Mouse (Mus musculus) limb, embryonic 10.5 days (tissue): Measurements from ENCODE around the gene Bglap2. TPM values are rescaled to one million over a fixed set of nuclear protein-coding genes. Genes with fewer than 3 reads are reported as not detected.
"Not testable (repeated sequence)": the region's sequence is repeated elsewhere in the genome, so short reads cannot be mapped to it uniquely, and the experiment has no call there.

Source experiments
- DNase-seq: peaks from one replicate; pipeline ENCODE4 v3.0.0-alpha.2; 2017; ENCODE audit warnings: low spot score
- H3K27ac ChIP-seq: fragments of 300-500 bp; sonication (generic); 2 replicates; pipeline ENCODE4 v1.5.1; 2016; ENCODE audit warnings: mild to moderate bottlenecking
- H3K27me3 ChIP-seq: fragments of 300-500 bp; sonication (generic); 2 replicates; pipeline ENCODE4 v1.6.1; 2016; ENCODE audit warnings: low read depth, mild to moderate bottlenecking; ENCODE audit not compliant: poor library complexity, severe bottlenecking
- H3K36me3 ChIP-seq: fragments of 300-500 bp; sonication (generic); 2 replicates; pipeline ENCODE4 v1.6.1; 2016; ENCODE audit warnings: mild to moderate bottlenecking, moderate library complexity
- H3K4me1 ChIP-seq: fragments of 300-500 bp; sonication (generic); 2 replicates; pipeline ENCODE4 v1.6.1; 2016
- H3K4me3 ChIP-seq: fragments of 300-500 bp; sonication (generic); 2 replicates; pipeline ENCODE4 v1.5.1; 2016; ENCODE audit warnings: mild to moderate bottlenecking, moderate library complexity
- H3K9me3 ChIP-seq: fragments of 300-500 bp; sonication (generic); replicated peaks from 2 replicates; pipeline ENCODE4 v1.6.1; 2016; ENCODE audit warnings: mild to moderate bottlenecking
- WGBS: fragments of 180-500 bp; shearing (Covaris S2); methylation state at CpG from one replicate; pipeline ENCODE4 v1.1.7; 2016; 5-methylcytosine and 5-hydroxymethylcytosine counted together
- polyA plus RNA-seq: library from polyadenylated mRNA; unstranded; fragments of >200 nt; fragmentation: Nextera tagmentation; extraction: Ambion mirVana; gene quantifications from 2 replicates; pipeline ENCODE4 v1.2.1, GENCODE M21; 2016

Gene Bglap2
- polyA plus RNA-seq, 1 experiment from 2014 or later, result not detected

DNA sequence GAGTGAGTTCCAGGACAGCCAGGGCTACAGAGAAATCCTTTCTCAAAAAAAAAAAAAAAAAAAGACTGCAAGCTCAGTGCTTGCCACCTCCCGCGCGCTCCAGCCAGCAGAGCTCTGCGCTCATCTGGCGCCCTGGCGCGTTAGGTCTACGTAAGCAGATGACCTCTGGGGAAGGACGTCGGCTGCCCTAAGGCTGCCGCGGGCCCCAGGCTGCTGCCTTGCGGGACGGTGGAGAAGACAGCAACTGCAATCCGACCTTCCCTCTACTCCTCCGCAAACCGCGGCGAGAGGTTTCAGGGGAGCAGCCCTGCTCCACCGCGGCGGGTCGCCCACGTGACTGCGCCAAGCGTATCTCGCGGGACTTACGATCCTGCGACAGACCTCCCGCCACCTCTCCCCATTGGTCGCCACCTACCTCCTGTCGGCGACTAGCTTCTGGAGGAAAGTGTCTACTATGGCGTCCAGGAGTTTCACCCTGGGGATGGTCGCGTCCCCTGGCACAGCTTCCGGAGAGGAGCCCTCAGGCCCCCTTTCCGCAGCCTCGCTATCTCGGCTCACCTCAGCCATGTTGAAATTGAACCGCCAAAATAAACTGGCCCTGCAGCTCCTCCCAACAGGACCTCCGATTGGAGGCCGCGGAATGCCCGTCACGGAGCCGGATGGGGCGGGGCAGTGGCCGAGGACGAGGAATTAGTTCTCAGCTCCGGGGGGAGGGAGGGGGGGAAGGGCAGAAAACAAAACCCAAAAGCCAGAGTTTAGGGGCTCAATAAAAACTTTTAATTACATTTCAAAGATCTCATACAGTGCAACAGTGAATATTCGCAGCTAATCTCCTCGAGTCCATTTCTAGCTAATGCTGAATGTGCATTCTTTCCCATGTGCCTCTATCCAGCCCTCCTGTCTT, 31.5 kb upstream of the Bglap2 start, which contains the start of gene Pmf1:
Gene Pmf1 (minus strand): TSS at position 591 of the 904 bp plus-strand sequence.
- peaks cover 37% of the 10 kb centered on the region for H3K4me1 ChIP-seq
- DNase-seq, result peak; percentile 94
- peak within 1 kb of the TSS; percentile 68 for H3K4me3 ChIP-seq
- peaks cover 54% of the 10 kb centered on the region for H3K36me3 ChIP-seq
- H3K27me3 ChIP-seq, result no peaks in the 10 kb centered on the region
- under 1% methylated on average over 54 of the region's 54 CpGs for WGBS
- peak within 1 kb of the TSS; percentile 98 for H3K27ac ChIP-seq
- H3K9me3 ChIP-seq, result no peaks in the 10 kb centered on the region

DNA sequence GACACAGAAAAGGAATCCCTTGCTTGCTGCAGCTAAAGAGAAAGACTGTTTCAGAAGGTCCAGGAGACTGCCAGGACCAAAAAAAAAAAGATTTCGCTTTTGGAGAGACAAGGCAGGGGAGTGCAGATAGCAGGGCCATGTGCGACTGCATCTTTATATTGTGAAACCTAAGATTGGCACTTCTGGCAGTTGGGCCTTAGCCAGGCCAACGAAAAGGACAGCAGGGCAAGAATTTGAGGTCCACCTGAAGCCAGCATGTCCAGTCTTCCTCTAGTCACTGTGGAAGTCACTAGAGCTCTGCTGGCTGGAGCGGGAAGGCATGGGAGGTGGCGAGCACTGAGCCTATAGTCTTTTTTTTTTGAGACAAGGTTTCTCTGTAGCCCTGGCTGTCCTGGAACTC, 30.5 kb upstream of the Bglap2 start:
- no peaks in the 10 kb centered on the region for H3K27me3 ChIP-seq
- H3K27ac ChIP-seq, result peak overlapping the region; percentile 98
- peaks cover 56% of the 10 kb centered on the region for H3K36me3 ChIP-seq
- peaks cover 37% of the 10 kb centered on the region for H3K4me1 ChIP-seq
- H3K9me3 ChIP-seq, result no peaks in the 10 kb centered on the region
- 68% methylated on average over 5 of the region's 5 CpGs for WGBS
- H3K4me3 ChIP-seq, result peak overlapping the region; percentile 68
- no peak for DNase-seq

DNA sequence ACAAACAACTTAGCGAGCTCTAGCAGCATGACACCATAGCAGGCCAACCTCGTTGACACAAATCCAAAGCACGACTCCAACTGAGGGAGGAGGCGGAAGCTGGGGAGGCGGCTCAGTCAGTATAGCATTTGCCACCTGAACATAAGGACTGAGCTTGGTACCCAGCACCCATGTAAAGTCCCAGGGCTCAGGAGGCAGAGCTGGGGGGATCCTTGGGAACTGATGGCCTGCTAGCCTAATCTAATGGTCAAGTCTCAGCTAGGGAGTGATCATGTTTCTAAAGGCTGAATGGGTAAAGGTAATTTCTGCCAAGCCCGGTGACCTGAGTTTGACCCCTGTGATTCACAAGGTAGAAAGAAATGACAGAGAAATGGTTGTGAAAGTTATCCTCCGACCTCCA, 29.0 kb upstream of the Bglap2 start:
- Histone ChIP-seq H3K9me3 (no peaks in the 10 kb centered on the region), H3K27ac (no peak overlapping the region), H3K4me1 (peaks cover 37% of the 10 kb centered on the region), H3K36me3 (peaks cover 56% of the 10 kb centered on the region), H3K4me3 (peak overlapping the region; percentile 16; the same call in 1 of the 2 replicates), H3K27me3 (no peaks in the 10 kb centered on the region)
- DNase-seq, result no peak
- 70% methylated on average over 7 of the region's 7 CpGs for WGBS

DNA sequence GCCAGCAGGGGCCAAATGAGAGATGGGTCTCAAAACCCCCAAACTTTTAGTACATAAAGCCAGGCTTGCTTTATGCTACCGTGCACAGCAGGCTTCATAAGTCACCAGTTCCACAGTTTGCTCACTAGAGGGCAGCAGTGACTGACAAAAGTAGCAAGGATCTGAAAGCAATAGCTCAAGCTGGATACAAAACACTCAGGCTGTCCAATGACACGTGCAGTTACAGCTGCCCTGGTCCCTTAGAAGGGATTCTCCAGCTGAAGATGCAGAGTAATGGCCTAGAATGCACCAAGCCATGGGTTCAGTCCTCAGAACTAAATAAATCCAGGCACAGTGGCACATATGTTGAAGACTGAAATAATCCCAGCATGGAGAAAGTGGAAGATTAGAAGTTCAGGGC, 28.6 kb upstream of the Bglap2 start:
- Histone ChIP-seq H3K4me3 (no peak overlapping the region), H3K27ac (no peak overlapping the region), H3K27me3 (no peaks in the 10 kb centered on the region), H3K9me3 (no peaks in the 10 kb centered on the region), H3K4me1 (peaks cover 37% of the 10 kb centered on the region), H3K36me3 (peaks cover 56% of the 10 kb centered on the region)
- WGBS, result 7% methylated on average over 2 of the region's 2 CpGs
- DNase-seq, result peak; percentile 65

DNA sequence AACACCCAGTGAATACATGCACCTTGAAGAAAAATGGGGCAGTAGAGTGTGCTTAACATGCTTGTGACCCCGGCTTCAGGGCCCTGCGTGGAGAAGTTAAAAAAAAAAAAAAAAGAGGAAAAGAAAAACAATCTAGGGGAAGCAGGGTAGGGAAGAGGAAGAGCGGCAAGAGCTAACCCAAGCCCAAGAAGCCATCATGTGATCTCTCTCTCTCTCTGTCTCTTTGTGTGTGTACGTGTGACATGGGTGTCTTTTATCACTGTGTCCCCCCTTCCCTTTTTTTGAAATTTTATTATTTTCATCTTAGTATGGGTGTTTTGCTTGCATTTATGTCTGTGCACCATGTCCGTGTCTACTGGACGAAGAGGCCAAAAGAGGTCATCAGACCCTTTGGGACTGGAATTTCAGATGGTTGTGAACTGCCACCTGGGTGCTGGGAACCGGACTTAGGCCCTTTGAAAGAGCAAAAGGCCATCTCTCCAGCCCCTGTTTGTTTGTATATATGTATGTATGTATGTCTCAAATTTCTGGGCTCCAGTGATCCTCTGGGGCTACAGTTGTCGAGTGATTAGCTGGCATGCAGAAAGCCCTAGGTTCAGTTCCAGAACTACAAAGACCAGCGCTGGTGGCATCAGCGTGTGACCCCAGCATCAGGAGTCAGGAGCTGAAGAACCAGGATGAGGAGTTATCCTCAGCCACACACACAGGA, 25.2 kb upstream of the Bglap2 start:
- 95% methylated on average over 10 of the region's 10 CpGs for WGBS
- Histone ChIP-seq H3K4me1 (peaks cover 22% of the 10 kb centered on the region), H3K27ac (no peak overlapping the region), H3K4me3 (no peak overlapping the region), H3K27me3 (no peaks in the 10 kb centered on the region), H3K36me3 (peaks cover 72% of the 10 kb centered on the region), H3K9me3 (no peaks in the 10 kb centered on the region)
- no peak for DNase-seq

DNA sequence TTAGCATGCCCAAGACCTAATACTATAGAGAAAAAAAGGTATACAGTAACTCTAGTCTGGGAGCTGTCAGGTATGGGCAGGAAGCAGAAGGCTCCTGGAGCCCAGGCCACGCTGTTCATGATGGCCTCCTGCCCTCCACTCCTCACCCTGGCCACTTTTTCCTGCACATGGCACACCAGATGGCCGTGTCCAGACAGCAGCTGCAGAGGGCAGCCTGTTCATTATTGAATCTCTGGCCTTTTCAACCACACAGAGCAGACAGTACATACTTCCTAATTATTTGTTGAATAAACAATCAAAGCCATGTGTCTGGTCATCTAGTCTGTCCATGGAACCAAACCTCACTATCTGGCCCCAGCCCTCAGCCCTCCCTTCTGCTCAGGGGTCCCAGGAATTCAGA, 20.2 kb upstream of the Bglap2 start:
- H3K4me1 ChIP-seq, result peaks cover 4% of the 10 kb centered on the region; the same call in 1 of the 2 replicates
- no peak overlapping the region for H3K4me3 ChIP-seq
- WGBS, result 83% methylated on average over 2 of the region's 2 CpGs
- no peak for DNase-seq
- no peaks in the 10 kb centered on the region for H3K27me3 ChIP-seq
- H3K36me3 ChIP-seq, result peaks cover 94% of the 10 kb centered on the region
- no peaks in the 10 kb centered on the region for H3K9me3 ChIP-seq
- no peak overlapping the region for H3K27ac ChIP-seq

DNA sequence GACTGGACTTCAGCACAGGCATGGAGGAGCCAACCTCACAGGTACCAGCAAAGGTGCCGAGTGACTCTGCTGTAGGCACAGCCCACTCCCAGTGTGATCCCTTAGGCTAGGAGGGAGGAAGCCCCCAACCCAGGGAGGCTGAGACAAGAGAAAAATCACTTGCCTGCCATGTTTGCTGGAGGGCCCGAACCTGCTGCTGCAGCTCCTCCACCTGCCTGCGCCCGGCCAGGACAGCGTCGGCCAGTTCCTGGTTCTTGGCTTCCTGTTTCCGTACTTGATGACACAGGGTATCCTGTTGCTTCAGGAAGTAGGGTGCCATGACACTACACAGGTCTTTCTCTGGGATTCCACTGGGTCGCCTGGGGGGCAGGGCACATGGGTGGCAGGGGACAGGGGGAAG, 17.2 kb upstream of the Bglap2 start:
- Histone ChIP-seq H3K9me3 (no peaks in the 10 kb centered on the region), H3K27ac (no peak overlapping the region), H3K4me3 (no peak overlapping the region), H3K27me3 (no peaks in the 10 kb centered on the region), H3K4me1 (peaks cover 4% of the 10 kb centered on the region; the same call in 1 of the 2 replicates), H3K36me3 (peaks cover 93% of the 10 kb centered on the region)
- 92% methylated on average over 8 of the region's 8 CpGs for WGBS
- DNase-seq, result no peak

DNA sequence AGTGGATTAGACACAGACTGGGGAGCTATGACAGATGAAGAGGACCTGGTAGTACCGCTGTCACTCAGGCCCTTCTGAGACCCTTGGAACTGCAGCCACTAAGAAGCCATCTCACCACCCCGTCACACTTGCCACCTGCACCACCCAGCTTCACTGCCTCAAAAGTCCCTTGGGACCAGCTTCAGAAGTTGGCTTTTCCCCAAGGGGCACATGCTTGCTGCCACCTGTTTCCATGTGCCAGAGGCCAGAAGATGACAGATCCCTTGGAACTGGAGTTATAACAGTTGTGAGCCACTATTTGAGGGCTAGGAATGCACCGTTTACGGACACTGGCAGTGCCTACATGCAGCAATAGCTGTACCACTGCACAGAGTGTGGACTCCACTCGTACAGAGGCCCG, 16.8 kb upstream of the Bglap2 start:
- 92% methylated on average over 6 of the region's 6 CpGs for WGBS
- peaks cover 93% of the 10 kb centered on the region for H3K36me3 ChIP-seq
- DNase-seq, result no peak

DNA sequence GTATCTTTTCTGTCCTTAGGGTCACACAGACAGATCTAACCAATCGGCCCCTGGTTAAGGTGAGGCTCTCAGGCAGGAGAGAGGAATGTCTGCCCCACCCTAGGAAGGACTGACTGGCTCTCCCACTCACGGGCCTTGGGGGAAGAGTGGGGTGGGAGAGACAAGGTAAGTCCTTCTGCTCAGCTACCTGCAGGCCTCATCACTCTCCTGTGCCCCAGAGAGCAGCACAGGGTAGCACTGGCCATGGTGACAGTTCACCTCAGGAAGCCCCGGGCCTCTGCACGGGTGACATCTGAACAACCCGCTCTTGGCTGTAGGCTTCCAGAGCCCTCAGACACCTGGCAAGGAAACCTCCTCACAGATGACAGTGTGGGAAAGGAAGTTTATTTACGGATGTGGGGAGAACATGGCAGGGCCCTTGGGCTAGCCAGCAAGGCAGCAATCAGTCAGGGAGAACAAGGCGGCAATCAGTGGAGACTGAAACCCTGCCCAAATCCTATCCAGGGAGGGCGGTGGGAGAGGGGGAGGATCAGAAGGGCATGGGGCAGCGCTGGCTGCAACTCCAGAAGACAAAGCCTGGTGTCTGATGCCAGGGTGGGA, 15.4 kb upstream of the Bglap2 start:
- Histone ChIP-seq H3K27me3 (no peaks in the 10 kb centered on the region), H3K4me3 (no peak overlapping the region), H3K27ac (no peak overlapping the region), H3K36me3 (peaks cover 89% of the 10 kb centered on the region), H3K9me3 (no peaks in the 10 kb centered on the region), H3K4me1 (peaks cover 1% of the 10 kb centered on the region; the same call in 1 of the 2 replicates)
- WGBS, result 87% methylated on average over 9 of the region's 9 CpGs
- DNase-seq, result no peak

More for the DNA sequence above, 16.8 kb upstream of the Bglap2 start:
- no peak overlapping the region for H3K4me3 ChIP-seq
- peaks cover 4% of the 10 kb centered on the region; the same call in 1 of the 2 replicates for H3K4me1 ChIP-seq
- no peaks in the 10 kb centered on the region for H3K27me3 ChIP-seq
- H3K27ac ChIP-seq, result no peak overlapping the region
- no peaks in the 10 kb centered on the region for H3K9me3 ChIP-seq

DNA sequence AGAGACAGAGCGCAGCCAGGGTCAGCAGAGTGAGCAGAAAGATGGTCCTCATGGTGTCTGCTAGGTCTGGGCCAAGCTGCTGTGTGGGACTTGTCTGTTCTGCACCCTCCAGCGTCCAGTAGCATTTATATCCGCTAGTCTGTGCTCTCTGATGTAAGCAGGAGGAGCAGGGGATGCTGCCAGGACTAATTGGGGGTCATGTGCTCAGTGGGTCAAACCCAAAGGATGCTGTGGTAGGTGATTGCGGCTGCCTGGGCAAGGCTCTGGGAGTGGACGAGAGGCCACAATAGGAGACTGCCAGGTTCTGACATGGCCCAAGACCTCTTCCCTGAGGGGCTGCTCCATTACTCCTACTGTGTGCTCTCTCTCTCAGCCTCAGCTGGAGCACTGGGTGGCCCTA, 5.9 kb upstream of the Bglap2 start, which contains the start of gene Bglap:
Gene Bglap (minus strand): TSS at position 101 of the 400 bp plus-strand sequence.
- Histone ChIP-seq H3K27ac (no peak within 1 kb of the TSS), H3K4me1 (peaks cover 5% of the 10 kb centered on the region), H3K4me3 (no peak within 1 kb of the TSS), H3K9me3 (no peaks in the 10 kb centered on the region), H3K27me3 (peaks cover 9% of the 10 kb centered on the region; the same call in 1 of the 2 replicates), H3K36me3 (0 out of 2 replicates have a peak, but pooled peaks cover 3% of the 10 kb centered on the region)
- WGBS, result 81% methylated on average over 5 of the region's 5 CpGs
- no peak for DNase-seq

DNA sequence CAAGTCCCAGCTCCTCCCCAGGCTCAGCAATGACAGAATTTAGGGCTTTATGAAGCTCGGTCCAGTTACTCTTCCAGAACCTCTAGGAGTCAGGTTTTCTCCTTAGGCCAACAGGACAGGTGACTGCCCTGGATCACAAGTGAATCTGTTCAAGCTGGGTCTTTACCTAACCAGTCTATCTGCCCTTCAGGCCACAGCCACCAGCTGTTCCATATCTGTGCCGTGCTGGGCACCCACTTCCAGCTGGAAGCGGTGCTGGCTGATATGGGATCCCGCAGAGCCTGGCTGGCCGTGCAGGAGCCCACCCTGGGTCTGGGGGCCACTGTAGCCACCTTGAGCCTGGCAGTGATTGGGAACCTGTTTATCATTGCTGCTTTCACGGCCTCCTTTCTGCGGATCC, 3.9 kb upstream of the Bglap2 start:
- 37% methylated on average over 2 of the region's 7 CpGs for WGBS
- not testable (repeated sequence) for DNase-seq, H3K4me3 ChIP-seq, H3K9me3 ChIP-seq, H3K27ac ChIP-seq, H3K36me3 ChIP-seq, H3K27me3 ChIP-seq, H3K4me1 ChIP-seq

DNA sequence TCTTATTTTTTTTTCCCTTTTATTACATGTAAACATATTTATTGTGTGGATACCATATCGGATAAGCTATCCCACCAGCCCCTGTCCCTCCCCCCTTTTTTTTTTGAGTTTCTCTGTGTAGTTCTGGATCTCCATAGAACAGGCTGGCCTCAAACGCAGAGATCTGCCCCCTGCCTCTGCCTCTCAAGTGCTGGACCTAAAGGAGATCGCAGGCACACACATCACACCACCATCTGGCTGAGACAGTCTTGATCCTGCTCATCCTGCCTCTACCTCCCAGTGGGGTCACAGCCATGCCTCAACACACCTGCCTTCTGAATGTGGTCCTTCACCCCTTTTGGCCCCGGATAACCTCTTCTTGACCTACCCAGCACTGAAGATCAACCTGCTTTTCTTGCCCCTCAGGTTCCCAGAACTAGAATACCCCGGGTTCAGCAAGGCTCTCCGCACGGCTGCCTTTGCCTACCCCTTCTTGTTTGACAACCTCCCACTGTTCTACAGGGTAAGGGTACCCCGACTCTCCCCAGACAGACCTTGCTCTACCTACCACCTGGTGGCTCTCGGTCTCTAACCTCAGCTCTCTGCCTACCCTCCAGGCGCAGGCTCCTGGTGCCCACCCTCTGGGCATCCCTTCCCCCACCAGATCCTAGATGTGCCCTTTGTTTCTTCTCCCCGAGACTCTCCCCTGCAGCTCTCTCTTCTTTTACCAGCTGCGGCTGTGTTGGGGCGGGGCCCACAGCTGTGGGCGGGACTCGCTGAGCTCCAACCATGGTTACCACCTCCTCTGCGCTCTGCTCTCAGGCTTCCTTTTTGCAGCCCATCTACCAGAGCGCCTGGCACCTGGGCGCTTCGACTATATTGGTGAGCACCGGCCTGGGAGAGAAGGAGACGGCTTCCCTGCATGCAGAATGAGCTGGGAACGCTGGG, 3.2 kb upstream of the Bglap2 start:
- H3K27me3 ChIP-seq, H3K4me1 ChIP-seq, H3K9me3 ChIP-seq, H3K36me3 ChIP-seq: not testable (repeated sequence)
- Histone ChIP-seq H3K27ac (0 out of 2 replicates have a peak overlapping the region, but pooled peaks have one; percentile 48), H3K4me3 (peak overlapping the region; percentile 37)
- 9% methylated on average over 22 of the region's 22 CpGs for WGBS
- DNase-seq, result peak; percentile 48
